Mouse (Mus musculus) hindbrain, embryonic 10.5 days (tissue): ENCODE results near the gene Cxadr. TPM values are rescaled to one million over a fixed set of nuclear protein-coding genes. Genes with fewer than 3 reads are reported as not detected.
A peak's percentile ranks its signal among the peaks of the same experiment; 100 is the strongest.

ENCODE experiments used
- DNase-seq: peaks from one replicate; pipeline ENCODE4 v3.0.0-alpha.2; 2017; ENCODE audit warnings: low spot score
- H3K27ac ChIP-seq: fragments of 300-500 bp; sonication (generic); 2 replicates; pipeline ENCODE4 v1.5.1; 2016; ENCODE audit warnings: mild to moderate bottlenecking, moderate library complexity
- H3K27me3 ChIP-seq: fragments of 300-500 bp; sonication (generic); 2 replicates; pipeline ENCODE4 v1.6.1; 2016; ENCODE audit warnings: mild to moderate bottlenecking; ENCODE audit not compliant: poor library complexity, insufficient read depth, severe bottlenecking
- H3K36me3 ChIP-seq: fragments of 300-500 bp; sonication (generic); 2 replicates; pipeline ENCODE4 v1.6.1; 2016; ENCODE audit warnings: mild to moderate bottlenecking, moderate library complexity
- H3K4me1 ChIP-seq: fragments of 300-500 bp; sonication (generic); replicated peaks from 2 replicates; pipeline ENCODE4 v1.6.1; 2016; ENCODE audit warnings: mild to moderate bottlenecking
- H3K4me3 ChIP-seq: fragments of 300-500 bp; sonication (generic); 2 replicates; pipeline ENCODE4 v1.5.1; 2016; ENCODE audit warnings: mild to moderate bottlenecking, moderate library complexity
- H3K9me3 ChIP-seq: fragments of 300-500 bp; sonication (generic); 2 replicates; pipeline ENCODE4 v1.6.1; 2016; ENCODE audit warnings: mild to moderate bottlenecking, moderate library complexity
- WGBS: fragments of 180-500 bp; shearing (Covaris S2); methylation state at CpG from one replicate; pipeline ENCODE4 v1.1.7; 2016; 5-methylcytosine and 5-hydroxymethylcytosine counted together
- polyA plus RNA-seq: library from polyadenylated mRNA; unstranded; fragments of >200 nt; fragmentation: Nextera tagmentation; extraction: Ambion mirVana; gene quantifications from 2 replicates; pipeline ENCODE4 v1.2.1, GENCODE M21; 2016

Cxadr gene
- polyA plus RNA-seq, 1 experiment from 2014 or later: 58.4 TPM

DNA sequence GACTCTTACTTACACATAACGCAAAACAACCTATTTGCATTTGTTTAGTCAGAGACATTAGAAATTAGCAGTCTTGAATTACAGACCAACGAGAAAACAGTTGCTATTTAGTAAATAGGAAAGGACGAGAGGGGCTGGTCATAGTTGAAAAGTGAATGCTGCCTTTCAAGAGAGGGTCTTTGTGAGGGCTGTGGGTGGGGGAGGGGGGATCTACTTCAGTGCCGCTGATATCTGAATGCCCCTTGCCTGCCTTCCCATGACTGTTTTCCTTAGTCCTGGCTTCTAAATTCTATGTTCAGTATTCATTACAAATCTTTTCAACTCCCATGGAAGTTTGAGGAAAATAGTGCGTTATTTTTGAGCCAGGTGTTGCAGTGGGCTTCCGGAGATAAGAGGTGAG, 12.7 kb downstream of the Cxadr start:
- DNase-seq: no peak
- Histone ChIP-seq H3K27me3 (no peaks in the 10 kb centered on the region), H3K4me3 (peak overlapping the region; percentile 21), H3K9me3 (no peaks in the 10 kb centered on the region), H3K4me1 (peaks cover 44% of the 10 kb centered on the region), H3K36me3 (peaks cover 40% of the 10 kb centered on the region), H3K27ac (peak overlapping the region; percentile 72)
- WGBS: 37% methylated on average over 6 of the region's 6 CpGs

DNA sequence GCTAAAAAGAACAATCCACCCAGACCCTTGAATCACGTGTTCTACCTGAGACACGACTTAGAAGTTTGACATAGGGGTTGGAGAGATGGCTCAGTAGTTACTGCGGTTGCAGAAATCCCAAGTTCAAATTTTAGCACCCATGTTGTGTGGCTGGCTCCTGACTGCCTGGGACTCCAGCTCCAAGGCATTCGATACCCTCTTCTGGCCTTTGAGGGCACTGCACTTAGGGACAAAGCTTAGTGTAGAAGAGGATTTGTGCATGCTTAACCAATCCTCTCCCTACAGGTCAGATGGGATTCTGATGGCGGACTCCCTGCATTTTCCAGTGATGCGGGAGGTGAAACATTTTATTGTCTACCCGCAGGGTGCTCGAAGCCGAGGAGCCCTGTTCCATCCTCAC, 15.6 kb downstream of the Cxadr start:
- H3K27ac ChIP-seq: no peak overlapping the region
- DNase-seq: peak; percentile 46
- H3K4me1 ChIP-seq: peaks cover 51% of the 10 kb centered on the region
- H3K9me3 ChIP-seq: no peaks in the 10 kb centered on the region
- no peaks in the 10 kb centered on the region for H3K27me3 ChIP-seq
- WGBS: 90% methylated on average over 9 of the region's 9 CpGs
- no peak overlapping the region for H3K4me3 ChIP-seq
- peaks cover 17% of the 10 kb centered on the region; the same call in 1 of the 2 replicates for H3K36me3 ChIP-seq

DNA sequence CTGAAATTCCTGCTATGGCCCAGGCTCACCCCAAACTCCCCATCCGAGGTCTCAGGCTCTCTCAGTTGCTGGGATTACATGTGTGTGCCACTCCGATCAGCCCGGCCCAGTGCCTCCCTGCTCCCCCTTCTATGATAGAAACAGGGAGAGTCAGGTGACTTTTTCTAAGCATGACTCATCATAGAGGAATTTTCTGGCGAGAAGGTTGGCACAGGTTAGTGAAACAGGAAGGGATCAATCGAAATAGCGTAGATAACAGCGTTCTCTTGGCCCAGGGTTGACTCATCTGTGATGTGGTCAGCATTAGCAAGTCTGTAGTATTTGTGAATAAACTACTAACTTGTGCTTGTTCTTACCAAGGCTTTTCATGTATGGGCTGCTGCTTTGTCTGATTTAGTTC, 16.7 kb downstream of the Cxadr start:
- peaks cover 52% of the 10 kb centered on the region for H3K4me1 ChIP-seq
- no peak for DNase-seq
- 87% methylated on average over 7 of the region's 7 CpGs for WGBS

DNA sequence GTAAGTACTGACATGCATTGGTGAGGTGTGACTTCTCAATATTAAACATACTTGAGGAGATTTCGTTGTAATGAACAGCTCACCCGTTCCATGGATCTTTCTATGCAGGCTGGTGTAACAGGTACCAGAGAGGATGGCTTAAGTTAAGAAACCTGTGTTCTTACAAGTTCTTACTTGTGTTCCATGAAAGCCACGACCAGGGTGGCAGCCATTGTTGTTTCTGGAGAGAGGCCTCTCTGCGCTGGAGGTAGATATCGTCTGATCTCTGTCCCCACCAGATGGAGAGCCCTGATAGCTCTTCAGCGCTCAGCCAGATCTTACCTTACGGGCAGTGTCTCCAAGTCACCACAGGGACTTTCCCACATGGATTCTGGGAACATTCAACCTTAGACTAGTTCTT, 18.4 kb downstream of the Cxadr start:
- no peaks in the 10 kb centered on the region for H3K9me3 ChIP-seq
- DNase-seq: no peak
- H3K4me1 ChIP-seq: peaks cover 34% of the 10 kb centered on the region
- H3K27ac ChIP-seq: no peak overlapping the region
- 68% methylated on average over 7 of the region's 7 CpGs for WGBS
- H3K4me3 ChIP-seq: no peak overlapping the region
- H3K36me3 ChIP-seq: peaks cover 17% of the 10 kb centered on the region
- no peaks in the 10 kb centered on the region for H3K27me3 ChIP-seq

More for the DNA sequence above, 16.7 kb downstream of the Cxadr start:
- Histone ChIP-seq H3K4me3 (no peak overlapping the region), H3K27ac (no peak overlapping the region), H3K27me3 (no peaks in the 10 kb centered on the region), H3K9me3 (no peaks in the 10 kb centered on the region), H3K36me3 (peaks cover 9% of the 10 kb centered on the region; the same call in 1 of the 2 replicates)

DNA sequence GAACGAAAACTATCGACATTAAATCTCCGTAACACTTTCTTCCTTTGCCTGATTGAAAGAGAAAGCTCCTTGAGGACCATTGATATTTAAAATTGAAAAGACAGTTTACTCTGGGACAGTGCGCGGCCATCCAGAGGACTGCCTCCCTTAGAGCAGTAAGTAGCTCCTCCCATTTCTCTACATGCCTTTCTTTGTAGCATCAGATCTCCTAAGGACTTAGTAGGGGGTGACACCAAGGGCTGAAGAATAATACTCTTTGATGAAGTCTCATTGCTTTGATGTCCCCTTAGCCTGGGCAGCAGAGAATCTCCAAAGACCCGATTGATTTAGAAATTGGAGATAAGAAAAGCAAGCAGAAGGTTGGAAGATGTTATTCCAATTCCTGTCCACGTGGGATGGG, 20.3 kb downstream of the Cxadr start:
- peaks cover 29% of the 10 kb centered on the region for H3K36me3 ChIP-seq
- peak overlapping the region; percentile 28 for H3K4me3 ChIP-seq
- peaks cover 31% of the 10 kb centered on the region for H3K4me1 ChIP-seq
- no peak for DNase-seq
- no peaks in the 10 kb centered on the region for H3K9me3 ChIP-seq
- H3K27me3 ChIP-seq: no peaks in the 10 kb centered on the region
- H3K27ac ChIP-seq: peak overlapping the region; percentile 37; the same call in 1 of the 2 replicates
- WGBS: 3% methylated on average over 7 of the region's 7 CpGs

DNA sequence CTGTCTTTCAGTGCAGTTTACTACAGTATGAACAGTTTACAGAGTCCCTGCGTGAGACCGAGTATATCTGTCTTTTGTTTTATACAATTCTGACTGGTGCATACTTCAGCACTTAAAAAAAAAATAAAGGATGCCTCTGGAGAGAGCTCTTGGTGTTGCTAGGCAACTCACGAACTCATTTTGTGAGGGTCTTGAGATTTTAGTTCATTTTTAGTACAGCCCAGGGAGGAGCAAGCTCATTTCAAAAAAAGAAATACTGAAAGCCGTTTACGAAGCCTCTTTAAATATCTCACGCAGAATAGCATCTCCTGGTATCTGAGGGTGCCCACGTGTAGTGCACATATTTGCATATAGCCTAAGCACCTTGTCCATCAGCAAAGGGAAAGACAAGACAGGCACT, 20.9 kb downstream of the Cxadr start:
- peaks cover 31% of the 10 kb centered on the region for H3K4me1 ChIP-seq
- 21% methylated on average over 7 of the region's 7 CpGs for WGBS
- peaks cover 32% of the 10 kb centered on the region for H3K36me3 ChIP-seq
- no peak overlapping the region for H3K4me3 ChIP-seq
- H3K9me3 ChIP-seq: no peaks in the 10 kb centered on the region
- H3K27me3 ChIP-seq: no peaks in the 10 kb centered on the region
- H3K27ac ChIP-seq: peak overlapping the region; percentile 37
- DNase-seq: no peak

DNA sequence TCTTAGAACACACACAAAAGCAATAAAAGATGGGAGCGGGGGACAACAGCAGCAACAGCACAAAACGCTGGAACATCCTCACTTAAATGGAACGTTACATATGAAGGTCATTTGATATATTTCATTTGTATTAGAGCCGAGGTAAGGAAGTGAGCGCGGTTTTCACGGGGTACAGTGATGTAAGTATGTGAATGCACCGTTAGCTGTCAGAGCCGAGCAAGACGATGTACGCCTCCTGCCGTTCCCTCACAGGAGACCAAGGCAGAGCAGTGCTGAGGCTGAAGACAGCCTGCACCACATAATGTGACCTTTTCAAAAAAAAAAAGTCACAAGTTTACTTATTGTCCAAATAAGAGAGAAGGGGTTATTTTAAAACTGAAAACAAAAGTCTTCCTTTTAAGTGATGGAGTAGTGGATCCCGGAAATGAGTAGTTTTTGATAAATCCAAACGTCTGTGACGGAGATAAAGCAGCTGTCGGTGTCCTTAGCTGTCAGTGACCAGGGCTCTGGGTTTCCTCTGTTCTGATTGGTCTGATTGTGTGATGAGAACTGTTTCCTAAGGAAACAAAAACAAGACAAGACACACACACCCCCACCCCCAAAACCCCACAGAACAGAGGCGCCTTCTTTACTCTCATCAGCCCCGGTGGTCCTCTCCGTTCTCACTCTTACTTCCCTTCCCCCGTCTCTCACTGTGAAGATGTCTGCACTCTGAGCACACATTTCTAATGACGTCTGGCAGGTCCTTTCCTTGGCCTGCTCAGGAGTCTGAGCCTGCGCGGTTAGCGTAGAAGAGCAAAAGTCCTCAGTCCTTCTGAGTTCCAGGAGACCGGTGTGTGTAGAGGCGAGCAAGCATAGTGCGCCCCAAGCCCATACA, 24.9 kb downstream of the Cxadr start:
- peaks cover 72% of the 10 kb centered on the region for H3K36me3 ChIP-seq
- no peaks in the 10 kb centered on the region for H3K27me3 ChIP-seq
- no peak overlapping the region for H3K27ac ChIP-seq
- WGBS: 81% methylated on average over 27 of the region's 27 CpGs
- peaks cover 16% of the 10 kb centered on the region for H3K4me1 ChIP-seq
- H3K4me3 ChIP-seq: no peak overlapping the region
- DNase-seq: no peak
- H3K9me3 ChIP-seq: no peaks in the 10 kb centered on the region

DNA sequence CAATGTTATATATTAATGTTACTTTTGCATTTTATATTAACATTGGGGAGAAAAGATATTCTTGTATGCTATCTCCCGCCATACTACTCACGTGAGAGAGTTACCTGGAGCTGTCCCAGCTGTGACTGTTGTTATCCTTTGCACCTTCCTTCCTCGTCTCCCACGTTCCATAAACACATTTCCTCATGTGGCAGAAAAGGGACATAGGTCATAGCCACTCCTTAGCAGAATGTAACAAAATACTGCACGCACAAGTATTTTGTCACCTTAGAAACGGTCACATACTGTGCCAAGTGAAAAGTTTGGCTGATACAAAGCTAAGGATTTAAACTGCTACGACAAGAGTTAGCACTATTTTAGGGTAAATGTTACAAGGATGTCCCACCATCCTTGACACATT, 26.3 kb downstream of the Cxadr start:
- Histone ChIP-seq H3K27me3 (no peaks in the 10 kb centered on the region), H3K36me3 (peaks cover 85% of the 10 kb centered on the region), H3K27ac (no peak overlapping the region), H3K4me3 (no peak overlapping the region), H3K9me3 (no peaks in the 10 kb centered on the region), H3K4me1 (peaks cover 3% of the 10 kb centered on the region)
- WGBS: 90% methylated on average over 7 of the region's 7 CpGs
- no peak for DNase-seq

DNA sequence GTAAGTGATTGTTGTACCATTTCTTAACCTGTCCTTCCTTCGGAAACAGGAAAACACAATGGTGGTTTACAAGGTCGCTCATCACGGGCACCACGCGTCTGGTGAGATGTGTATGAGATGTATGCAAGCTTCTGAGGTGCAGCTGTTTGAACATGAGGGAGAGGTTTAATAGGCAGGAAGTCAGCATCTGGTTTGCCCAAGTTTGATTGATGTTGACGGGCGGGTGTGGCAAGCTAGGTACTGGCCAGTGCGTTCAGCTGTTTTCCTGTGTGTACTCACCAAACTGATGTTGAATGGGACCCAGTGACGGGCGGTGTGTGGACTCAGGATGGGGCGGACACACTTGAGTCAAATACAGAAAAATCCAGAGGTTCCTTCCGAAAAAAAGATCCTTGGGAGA, 26.7 kb downstream of the Cxadr start:
- peaks cover 90% of the 10 kb centered on the region for H3K36me3 ChIP-seq
- DNase-seq: no peak
- no peaks in the 10 kb centered on the region for H3K4me1 ChIP-seq
- H3K4me3 ChIP-seq: no peak overlapping the region
- H3K9me3 ChIP-seq: no peaks in the 10 kb centered on the region
- no peaks in the 10 kb centered on the region for H3K27me3 ChIP-seq
- H3K27ac ChIP-seq: no peak overlapping the region
- WGBS: 96% methylated on average over 12 of the region's 12 CpGs

DNA sequence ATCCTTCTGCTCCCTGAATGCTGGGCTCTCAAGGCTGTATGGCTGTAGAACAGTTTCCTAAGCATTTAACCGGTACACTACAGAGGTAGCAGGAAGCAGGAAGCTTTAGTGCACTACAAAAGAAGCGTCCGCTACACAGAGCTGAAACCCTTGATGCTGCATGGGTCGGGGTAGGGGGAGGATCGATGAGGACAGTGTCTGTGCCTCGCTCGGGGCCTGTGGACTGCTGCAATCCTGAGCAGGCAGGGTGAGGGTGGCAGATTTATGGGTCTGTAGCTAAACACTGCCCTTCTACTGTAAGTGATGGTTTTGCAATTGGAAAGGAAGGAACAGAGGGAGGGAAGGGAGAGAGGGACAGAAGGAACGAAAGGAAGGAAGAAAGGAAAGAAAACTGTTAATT, 35.9 kb downstream of the Cxadr start:
- no peak for DNase-seq
- Histone ChIP-seq H3K36me3 (peaks cover 89% of the 10 kb centered on the region), H3K9me3 (no peaks in the 10 kb centered on the region), H3K4me3 (no peak overlapping the region), H3K27ac (no peak overlapping the region), H3K27me3 (no peaks in the 10 kb centered on the region), H3K4me1 (peaks cover 6% of the 10 kb centered on the region; the same call in 1 of the 2 replicates)
- 76% methylated on average over 8 of the region's 8 CpGs for WGBS

DNA sequence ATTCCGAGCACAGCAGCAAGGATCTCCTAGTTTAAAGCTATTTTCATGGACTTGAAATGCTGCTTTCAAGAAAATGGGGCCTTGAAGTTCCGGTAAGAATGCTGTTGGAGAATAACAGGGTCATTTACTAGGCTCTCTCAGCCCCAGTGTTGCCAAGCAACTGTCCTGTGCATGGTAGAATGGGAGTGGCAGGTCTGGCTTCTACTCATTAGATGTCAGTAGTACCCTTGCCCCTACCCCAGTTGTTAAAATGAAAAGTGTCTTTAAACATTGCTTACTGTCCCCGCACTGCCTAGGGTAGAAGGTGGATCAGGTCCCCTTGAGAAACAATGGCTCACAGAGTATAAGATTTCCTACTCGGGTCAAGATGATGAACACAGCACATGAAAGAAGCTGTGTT, 40.1 kb downstream of the Cxadr start:
- no peak for DNase-seq
- no peaks in the 10 kb centered on the region for H3K9me3 ChIP-seq
- WGBS: 78% methylated on average over 4 of the region's 4 CpGs
- no peaks in the 10 kb centered on the region for H3K27me3 ChIP-seq
- H3K4me3 ChIP-seq: no peak overlapping the region
- H3K4me1 ChIP-seq: peaks cover 6% of the 10 kb centered on the region; the same call in 1 of the 2 replicates
- H3K36me3 ChIP-seq: peaks cover 52% of the 10 kb centered on the region
- no peak overlapping the region for H3K27ac ChIP-seq

DNA sequence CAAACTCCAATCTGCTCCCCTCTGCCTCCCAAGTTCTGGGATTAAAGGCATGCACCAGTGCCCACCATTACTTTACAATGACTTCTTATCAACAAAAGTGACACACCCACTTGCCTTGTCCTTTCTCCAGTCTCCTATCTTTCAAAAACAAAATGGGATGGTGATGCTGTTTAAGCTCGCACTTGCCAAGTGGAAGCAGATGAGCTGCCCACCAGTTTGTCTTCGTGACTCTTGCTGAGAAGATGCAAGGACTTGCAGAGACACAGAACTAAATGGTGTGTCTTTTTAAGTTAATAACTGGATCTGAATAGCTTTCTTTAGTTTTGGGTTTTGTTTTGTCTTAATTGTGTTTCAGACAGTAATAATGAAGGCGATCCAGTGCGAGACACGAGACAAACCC, 41.5 kb downstream of the Cxadr start:
- Histone ChIP-seq H3K9me3 (no peaks in the 10 kb centered on the region), H3K4me3 (no peak overlapping the region), H3K36me3 (peaks cover 39% of the 10 kb centered on the region), H3K27me3 (no peaks in the 10 kb centered on the region), H3K4me1 (peaks cover 6% of the 10 kb centered on the region; the same call in 1 of the 2 replicates), H3K27ac (no peak overlapping the region)
- DNase-seq: no peak
- 91% methylated on average over 5 of the region's 5 CpGs for WGBS

DNA sequence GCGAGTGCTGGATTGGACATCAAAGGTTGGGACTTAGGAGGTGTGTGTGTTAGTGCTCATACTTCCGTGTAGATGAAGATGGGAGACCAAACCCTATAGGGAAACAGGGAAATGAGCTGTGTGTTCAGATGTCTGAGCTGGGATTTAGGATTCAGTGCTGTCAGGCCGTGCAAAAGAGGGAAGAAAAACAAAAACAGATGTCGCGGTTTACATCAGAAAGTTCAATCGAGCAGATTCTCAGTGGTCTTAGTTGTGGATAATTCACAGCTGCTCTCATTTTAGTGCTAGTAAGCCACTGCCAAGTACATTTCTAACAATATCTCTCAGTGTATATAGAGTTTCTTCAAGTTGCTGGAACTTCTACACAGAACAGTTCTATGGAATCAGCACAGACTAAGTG, 42.5 kb downstream of the Cxadr start:
- H3K9me3 ChIP-seq: no peaks in the 10 kb centered on the region
- no peak overlapping the region for H3K4me3 ChIP-seq
- 78% methylated on average over 6 of the region's 6 CpGs for WGBS
- DNase-seq: no peak
- no peaks in the 10 kb centered on the region for H3K27me3 ChIP-seq
- peaks cover 6% of the 10 kb centered on the region; the same call in 1 of the 2 replicates for H3K4me1 ChIP-seq
- H3K36me3 ChIP-seq: peaks cover 34% of the 10 kb centered on the region
- H3K27ac ChIP-seq: no peak overlapping the region
